Mouse (Mus musculus): ENCODE data around the gene Tmem259.

Tmem259 gene

DNA sequence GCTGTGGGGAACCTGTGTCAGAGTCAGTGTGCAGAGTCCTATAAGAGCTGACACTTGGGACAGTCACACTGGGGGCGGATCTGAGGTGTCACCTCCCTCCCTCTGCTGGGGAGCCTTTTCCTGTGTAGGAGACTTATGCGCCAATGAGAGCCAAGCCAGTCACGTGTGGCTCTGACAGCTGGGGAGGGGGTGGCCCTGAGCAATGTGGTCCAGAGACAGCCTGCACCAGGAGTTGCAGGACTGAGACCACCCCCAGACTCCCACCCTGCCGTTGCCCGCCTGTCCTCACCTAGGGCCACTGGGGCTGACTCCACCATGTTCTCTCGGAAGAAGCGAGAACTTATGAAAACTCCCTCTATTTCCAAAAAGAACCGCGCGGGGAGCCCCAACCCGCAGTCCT lies 32.4 kb upstream of the Tmem259 start, which contains the start of gene Arhgap45:
Arhgap45 (plus strand) TSS at position 143 of the 400 bp plus-strand sequence.
- DNase-seq (ENCODE audit: low spot score), result peak; percentile 70

DNA sequence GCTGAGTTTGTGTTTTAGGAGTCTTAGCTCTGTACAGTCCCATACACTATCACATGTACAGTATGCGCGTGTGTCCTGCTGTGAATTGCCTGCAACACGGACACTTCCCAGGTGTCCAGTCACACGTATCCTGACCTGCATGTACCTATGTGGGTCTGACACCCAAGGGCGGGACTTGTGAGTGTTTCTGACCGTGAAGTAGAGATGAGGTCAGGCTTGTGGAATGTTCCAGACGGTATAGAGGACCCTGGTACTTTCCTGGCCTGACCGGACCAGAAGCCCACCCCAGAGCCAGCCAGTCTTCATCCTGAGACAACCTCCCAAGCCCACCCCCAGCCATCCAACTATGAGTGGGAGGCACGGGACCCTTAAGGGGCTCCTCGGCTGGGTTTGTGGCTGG lies 31.5 kb upstream of the Tmem259 start:
- DNase-seq (ENCODE audit: low spot score), result no peak

DNA sequence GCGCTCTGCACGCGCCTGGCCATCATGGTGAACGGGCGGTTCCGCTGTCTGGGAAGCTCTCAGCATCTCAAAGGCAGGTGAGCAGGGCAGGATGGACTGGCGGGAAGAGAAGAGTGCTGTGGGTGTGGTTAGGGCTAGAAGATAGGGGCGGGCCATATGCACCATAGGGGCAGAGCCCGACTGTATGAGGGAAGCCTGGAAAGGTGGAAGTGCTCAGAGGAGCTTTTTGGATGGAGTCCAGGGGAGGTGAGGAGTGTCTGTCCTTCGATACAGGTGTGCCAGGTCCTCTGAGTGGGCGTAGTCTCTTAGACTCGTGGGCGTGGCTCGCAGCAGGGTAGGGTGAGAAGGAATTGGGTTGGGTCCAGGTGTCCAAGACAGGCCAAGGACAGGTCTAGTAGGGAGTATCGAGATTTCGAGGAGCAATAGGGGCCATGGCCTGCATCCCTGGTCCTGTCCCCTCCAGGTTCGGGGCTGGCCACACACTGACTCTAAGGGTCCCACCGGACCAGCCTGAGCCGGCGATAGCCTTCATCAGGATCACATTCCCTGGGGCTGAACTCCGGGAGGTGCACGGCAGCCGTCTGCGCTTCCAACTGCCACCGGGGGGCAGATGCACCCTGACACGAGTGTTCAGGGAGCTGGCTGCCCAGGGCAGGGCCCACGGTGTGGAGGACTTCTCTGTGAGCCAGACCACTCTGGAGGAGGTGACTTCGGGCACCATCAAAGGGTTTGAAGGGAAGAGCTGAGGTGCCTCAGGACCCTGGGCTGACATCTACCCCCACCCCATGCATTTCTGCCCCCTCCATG lies 30.6 kb upstream of the Tmem259 start:
- DNase-seq (ENCODE audit: low spot score), result no peak

DNA sequence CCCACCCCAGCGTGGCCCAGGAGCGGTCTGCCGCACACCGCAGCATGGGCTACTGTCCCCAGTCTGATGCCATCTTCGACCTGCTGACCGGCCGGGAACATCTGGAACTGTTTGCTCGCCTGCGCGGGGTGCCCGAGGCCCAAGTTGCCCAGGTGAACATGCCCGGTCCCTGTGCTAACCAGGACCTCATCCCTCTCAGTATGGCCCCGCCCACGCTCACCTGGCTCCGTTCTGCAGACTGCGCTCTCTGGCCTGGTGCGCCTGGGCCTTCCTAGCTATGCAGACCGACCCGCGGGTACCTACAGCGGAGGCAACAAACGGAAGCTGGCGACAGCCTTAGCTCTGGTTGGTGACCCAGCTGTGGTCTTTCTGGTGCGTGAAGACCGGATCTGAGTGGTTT lies 29.5 kb upstream of the Tmem259 start:
- no peak for DNase-seq (ENCODE audit: low spot score)

DNA sequence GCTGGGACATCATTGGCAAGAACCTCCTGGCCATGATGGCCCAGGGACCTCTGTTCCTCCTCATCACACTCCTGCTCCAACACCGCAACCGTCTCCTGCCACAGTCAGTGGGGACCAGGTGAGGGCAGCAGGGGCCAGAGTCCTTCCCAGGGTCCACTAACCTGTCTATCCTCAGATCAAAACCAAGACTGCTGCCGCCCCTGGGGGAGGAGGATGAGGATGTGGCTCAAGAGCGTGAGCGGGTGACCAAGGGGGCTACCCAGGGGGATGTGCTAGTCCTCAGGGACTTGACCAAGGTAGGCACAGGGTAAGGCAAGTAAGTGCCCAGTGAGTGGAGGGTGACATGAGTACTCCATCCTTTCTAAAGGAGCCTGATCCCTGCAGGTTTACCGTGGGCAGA lies 27.6 kb upstream of the Tmem259 start:
- no peak for DNase-seq (ENCODE audit: low spot score)

DNA sequence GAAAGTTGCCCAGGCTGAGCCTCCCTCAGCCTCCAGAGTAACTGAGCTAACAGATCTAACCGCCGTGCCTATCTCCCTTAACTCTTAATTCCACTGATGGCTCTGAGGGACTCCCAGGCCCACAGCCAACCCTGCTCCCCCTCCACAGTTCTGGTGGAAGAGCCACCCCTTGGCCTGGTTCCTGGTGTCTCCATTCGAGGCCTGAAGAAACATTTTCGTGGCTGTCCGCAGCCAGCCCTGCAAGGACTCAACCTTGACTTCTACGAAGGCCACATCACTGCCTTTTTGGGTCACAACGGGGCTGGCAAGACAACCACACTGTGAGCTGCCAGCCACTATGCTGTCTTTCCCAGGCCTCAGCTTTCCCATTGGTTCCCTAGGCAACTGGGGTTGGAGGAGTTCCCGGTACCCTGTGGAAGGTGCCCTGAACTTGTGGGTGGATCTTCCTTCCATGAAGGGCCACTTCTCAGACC lies 20.1 kb upstream of the Tmem259 start:
- no peak for DNase-seq (ENCODE audit: low spot score)

DNA sequence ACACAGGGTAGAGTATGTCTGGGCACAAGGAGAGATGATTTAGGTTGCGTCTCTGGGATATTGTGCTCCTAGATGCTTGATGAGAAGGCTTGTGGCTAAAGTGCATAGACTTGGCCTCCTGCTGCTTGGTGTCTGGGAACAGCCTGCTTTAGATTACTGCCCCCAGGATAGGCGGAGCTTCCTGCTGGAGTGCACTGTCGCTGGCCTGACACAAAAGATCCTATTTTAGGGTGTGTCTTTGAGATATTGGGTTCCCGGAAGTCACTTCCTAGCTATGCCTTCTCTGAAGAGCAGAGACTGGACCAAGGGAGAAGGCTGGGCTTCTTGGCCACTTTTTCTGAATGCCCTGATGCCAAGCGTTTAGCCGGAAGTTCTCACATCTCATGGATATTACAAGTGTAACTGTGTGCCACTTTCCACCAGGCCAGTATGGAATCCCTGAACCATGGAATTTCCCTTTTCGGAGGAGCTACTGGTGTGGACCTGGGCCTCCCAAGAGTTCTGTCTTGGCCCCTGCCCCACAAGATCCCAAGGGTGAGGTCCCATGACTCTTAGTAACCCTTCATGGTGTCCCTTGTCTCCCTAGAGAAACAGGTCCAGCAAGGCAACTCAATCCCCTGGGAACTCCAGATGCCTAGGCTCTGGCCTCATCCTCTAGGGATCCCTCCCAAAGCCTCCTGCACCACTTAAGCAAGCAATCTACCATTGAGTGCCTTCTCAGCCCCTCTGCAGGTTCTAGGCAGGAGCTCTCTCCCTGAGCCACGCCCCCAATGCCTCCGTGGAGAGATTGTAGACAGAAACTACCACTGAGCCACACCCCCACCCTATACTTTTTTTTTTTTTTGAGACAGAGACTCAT lies 19.5 kb upstream of the Tmem259 start:
- no peak for DNase-seq (ENCODE audit: low spot score)

DNA sequence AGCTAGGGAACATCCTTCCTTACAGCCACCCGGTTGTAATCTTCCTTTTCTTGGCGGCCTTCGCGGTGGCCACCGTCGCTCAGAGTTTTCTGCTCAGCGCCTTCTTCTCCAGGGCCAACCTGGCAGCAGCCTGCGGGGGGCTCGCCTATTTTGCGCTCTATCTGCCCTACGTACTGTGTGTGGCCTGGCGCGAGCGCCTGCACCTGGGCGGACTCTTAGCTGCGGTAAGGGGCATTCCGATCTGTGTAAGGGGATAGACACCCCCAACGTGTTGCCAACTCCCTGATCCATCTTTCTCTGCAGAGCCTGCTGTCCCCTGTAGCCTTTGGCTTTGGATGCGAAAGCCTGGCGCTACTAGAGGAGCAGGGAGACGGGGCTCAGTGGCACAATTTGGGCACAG lies 18.7 kb upstream of the Tmem259 start:
- DNase-seq (ENCODE audit: low spot score), result no peak

DNA sequence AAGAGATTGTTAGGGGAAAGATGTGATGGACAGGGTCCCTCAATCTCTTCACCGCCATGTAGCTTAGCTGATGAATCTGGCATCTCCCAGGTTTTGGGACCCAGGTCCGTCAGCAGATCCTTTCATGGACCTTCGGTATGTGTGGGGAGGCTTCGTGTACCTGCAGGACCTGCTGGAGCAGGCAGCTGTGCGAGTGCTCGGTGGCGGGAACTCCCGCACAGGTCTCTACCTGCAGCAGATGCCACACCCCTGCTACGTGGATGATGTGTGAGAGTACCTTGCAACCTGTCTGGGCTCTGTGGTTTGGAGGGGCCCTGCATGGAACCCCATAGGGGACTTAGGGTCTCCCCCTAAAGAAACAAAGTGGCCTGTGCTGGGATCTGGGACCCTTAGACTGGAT lies 17.8 kb upstream of the Tmem259 start:
- no peak for DNase-seq (ENCODE audit: low spot score)

DNA sequence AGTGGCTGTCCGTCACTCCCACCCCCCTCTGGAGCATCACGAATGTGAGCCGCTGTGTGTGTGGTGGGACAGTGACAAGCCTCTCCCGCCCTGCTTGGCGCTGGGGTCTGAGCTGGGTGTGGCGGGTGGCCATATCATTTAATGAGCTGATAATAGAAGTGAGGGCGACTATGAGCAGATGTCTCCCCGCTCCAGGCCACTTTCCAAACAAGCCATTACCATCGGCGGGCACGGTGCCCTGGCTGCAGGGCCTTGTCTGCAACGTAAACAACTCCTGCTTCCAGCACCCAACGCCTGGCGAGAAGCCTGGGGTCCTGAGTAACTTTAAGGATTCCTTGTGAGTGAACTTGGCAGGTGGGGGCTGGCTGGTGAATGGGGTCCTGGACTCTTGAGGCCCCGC lies 13.7 kb upstream of the Tmem259 start:
- peak; percentile 36 for DNase-seq (ENCODE audit: low spot score)

DNA sequence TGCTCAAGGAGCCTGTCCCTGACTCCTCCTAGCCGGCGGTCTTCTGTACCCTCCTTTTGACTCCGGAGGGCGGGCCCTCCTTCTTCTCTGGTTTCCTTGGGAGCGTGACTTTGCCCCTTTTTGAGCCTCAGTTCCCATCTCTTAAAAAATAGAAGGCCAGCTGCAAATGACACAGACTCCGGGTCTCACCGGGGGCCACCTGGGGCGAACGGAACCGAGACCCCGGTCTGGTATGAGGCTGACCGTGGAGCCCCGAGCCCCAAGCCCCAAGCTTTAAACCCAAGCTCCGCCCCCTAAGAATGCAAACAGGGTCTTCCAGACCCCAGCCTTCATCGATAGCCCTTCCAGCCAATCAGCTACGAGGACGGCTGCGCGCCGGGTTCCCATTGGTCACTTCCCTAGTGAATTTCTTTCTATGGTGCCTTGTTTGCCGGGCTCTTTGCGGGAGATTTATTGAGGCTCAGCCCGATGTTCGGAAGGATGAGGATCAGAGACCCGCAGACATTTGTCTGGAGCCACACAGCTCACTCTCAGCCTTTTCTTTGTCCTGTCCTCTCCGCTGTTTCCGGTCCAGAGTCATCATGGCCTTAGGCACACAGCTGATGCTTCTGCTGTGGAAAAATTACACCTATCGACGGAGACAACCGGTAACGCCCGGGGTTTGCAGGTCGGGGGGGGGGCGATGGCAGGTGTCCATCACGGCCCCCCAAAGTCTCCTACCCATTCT lies 13.1 kb upstream of the Tmem259 start:
- DNase-seq (ENCODE audit: low spot score), result peak; percentile 71

DNA sequence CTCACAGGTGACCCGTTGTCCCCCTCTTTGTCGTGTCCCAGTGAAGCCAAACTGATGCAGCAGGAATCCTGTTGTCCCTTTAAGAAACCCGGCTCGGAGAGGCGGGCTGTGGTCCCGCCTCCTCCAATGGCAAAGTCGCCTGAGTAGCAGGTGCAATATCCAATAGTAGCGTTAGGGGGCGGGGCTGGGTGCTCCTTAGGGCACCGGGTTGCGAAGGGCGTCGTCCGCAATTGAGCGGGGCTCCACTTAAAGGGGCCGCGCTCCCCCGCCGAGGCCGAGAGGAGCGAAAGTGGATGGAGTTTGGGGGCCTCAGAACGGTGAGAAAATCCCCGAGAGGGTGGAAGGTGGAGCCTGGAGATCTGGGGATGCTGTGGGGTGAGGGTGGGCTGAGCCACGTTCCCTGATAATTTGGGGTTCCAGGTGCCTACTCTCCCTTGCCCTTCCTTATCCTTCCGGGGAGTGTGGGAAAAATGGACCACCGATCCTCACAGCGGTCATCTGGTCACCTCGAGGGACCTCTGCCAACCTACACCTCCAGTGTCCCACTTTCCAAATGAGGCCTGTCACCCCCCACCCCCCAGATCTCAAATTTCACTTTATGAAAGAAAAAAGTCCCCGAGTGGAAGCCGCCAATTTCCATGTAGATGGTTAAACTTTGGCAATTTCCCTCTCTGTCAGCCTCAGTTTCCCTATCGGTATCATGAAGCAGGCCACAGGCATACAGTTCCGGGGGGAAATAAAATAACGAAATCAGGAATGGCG lies 12.3 kb upstream of the Tmem259 start, which contains the start of gene Abca7:
Abca7 (plus strand) TSS at position 223 of the 762 bp plus-strand sequence.
- DNase-seq (ENCODE audit: low spot score), result peak; percentile 93

DNA sequence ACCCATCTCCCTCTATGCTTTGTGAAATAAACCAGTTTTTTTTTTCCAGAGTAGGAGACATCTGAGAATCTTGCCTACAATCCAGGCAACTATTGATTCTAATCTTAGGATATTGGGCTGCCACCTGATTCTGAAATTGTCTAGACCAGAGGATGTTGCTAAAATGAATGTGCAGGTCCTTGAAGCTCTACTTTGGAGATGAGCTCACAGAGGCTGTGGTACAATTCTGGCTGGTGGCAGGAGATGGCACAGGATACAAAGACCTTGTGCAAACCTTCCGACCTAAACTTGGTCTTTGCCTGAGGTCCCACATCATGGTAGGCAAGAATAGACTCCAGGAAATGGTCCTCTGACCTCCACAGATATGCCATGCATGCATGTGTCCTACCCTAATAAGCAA lies 11.5 kb upstream of the Tmem259 start:
- DNase-seq (ENCODE audit: low spot score), result no peak

DNA sequence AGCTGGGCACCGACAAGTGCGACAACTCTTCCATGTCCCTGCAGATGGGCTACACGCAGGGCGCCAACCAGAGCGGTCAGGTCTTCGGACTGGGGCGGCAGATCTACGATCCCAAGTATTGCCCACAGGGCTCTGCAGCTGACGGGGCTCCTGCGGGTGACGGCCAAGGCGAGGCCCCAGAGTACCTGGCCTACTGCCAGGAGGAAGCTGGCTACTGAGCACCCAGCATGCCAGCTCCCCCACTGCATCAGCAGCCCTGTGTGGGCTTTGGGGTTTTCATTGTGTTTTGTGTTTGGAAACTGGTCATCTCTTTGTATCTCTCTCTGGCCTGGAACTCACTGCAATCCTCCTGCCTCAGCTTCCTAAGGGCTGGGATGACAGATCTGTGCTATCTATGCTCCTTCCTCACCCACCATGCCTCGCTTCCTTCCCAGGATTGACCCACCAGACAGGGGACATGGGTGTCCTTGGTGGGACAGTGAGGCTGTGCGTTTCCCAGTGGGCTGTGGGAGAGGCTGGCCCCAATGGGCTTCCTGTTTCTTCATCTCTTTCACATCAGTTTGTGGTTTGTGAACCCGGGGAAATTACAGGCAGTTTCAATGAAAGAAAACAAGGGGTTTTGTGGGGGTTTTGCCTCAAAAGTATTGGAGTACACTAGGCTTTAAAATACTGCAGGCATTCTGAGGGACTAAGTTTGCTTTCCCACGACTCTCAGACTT lies 10.4 kb upstream of the Tmem259 start:
- peak; percentile 51 for DNase-seq (ENCODE audit: low spot score)

DNA sequence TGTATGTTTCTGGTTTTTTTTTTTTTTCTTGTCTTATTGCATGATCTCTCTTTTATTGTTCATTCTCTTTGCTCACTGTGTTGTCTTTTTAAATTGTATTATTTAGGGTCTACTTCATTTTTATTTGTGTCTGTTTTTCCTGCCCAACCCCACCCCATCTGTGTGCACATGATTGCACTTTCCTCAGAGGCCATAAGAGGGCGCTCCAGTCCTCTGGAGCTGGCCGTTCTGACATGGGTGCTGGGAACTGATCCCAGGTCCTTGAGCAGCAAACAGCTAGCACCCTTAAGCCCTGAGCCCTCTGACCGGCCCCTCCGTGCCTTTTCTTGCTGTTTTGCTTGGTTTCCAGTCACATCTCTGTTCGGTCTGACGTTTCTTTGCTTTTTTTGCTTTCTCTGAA lies 7.4 kb upstream of the Tmem259 start:
- DNase-seq (ENCODE audit: low spot score), result no peak

DNA sequence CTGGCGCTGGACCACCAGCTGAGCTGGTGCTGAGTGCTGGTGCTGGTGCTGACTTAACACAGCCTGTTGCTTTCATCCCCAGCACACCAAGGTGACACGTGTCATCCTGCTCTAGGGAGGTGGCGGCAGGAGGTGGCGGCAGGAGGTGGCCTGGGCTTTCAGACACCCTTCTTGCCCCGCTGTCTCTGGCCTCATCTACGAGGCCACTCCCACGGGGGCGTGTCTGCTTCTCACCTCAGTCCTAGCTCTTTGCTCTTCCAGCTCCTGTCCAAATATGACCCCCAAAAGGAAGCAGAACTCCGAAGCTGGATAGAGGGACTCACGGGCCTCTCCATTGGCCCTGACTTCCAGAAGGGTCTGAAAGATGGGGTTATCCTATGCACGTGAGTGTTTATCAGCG lies 7.0 kb upstream of the Tmem259 start:
- no peak for DNase-seq (ENCODE audit: low spot score)

DNA sequence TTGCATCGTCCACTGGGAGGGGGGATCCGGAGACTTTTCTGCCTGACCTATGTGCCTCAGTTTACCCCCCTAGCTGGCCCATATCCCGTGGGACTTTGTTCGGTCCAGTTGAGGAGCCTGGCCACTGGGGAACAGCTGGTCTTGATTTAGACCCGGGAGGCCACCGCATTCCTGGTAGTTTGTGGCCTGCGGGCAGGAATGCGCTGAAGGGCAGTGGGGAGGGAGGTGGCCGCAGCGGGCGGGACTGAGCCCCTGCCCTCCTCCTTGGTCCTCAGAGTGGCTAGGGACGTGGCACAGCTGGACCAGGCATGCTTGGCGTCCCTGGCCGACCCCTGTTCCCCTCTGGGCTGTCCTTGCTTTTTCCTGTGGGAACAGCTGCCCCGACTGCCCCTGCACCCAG lies 5.7 kb upstream of the Tmem259 start:
- no peak for DNase-seq (ENCODE audit: low spot score)

DNA sequence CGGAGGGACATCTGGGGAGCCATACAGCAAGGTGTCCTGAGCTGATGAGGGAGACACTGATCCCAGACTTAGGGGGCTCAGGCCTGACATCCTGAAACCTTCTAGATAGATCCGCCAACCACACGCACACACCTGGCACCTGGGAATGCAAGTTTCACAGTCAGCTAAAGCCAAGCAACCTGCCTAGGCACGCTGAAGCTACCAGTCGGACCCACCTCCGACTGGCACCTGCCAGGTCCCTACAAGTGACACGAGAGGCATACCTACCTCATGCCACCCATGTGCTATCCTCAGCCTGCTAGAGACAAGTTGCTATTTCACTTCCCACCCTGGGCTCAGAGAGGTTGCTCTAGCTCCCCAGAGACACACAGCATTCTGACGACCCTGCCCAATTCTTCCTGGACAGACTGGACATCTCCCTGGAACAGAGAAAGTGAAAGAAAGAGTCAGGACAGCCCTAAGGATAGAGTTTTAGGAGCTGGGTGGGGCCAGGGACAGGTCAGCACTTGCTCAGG lies 5.2 kb upstream of the Tmem259 start:
- DNase-seq (ENCODE audit: low spot score), result no peak

DNA sequence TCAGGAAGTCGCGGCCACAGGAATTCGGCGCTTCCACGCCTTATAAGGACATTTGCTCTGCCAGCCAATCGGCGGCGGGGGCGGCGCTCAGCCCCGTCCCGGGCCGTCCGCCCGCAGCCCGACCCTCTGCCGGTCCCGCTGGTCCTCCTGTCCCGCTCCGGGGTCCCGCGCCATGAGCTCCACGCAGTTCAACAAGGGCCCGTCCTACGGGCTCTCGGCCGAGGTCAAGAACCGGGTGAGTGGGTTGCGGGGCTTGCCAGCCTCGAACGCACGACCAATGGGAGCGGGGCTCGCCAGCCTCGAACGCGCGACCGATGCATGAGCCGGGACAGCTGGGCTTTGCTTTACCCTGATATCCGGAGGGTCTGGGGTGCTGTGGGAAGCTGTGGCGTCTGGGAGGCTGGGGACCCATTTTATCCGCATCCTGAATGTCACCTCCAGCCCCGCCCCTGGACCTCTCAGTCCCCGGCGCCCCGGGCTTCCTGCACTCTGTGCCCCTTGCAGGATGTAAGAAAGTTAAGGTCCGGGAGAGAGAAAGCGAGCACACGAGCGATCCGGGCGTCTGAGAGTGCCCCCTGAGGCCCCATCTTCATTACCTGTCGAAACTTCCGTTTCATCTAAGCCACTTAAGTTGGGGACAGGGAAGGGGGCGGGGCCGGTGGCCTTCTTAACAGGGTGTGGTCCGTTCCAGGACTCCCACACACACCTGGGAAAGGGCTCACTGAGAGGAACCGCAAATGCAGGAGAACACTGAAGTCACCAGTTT lies 4.6 kb upstream of the Tmem259 start, which contains the start of gene Cnn2:
Cnn2 (plus strand) TSS at position 79 of the 766 bp plus-strand sequence.
- peak; percentile 31 for DNase-seq (ENCODE audit: low spot score)
